Mouse (Mus musculus) midbrain, embryonic 13.5 days (tissue): ENCODE data around the gene Zc3h8. TPM values are rescaled to one million over a fixed set of nuclear protein-coding genes. Genes with fewer than 3 reads are reported as not detected.

Experiments
- ATAC-seq: fragments of 200-750 bp; cut with Nextera tagmentation; 2 replicates; pipeline ENCODE4 v1.8.0; 2017; ENCODE audit warnings: mild to moderate bottlenecking, moderate TSS enrichment, moderate library complexity
- H3K27ac ChIP-seq: fragments of 300-500 bp; sonication (generic); 2 replicates; pipeline ENCODE4 v1.5.1; 2015; ENCODE audit warnings: inconsistent platforms, mild to moderate bottlenecking, moderate library complexity
- H3K27me3 ChIP-seq: fragments of 300-500 bp; sonication (generic); 2 replicates; pipeline ENCODE4 v1.6.1; 2015; ENCODE audit warnings: mild to moderate bottlenecking, inconsistent platforms
- H3K36me3 ChIP-seq: fragments of 300-500 bp; sonication (generic); 2 replicates; pipeline ENCODE4 v1.6.1; 2015; ENCODE audit warnings: mild to moderate bottlenecking, inconsistent platforms
- H3K4me1 ChIP-seq: fragments of 300-500 bp; sonication (generic); replicated peaks from 2 replicates; pipeline ENCODE4 v1.6.1; 2015; ENCODE audit warnings: inconsistent platforms
- H3K4me2 ChIP-seq: fragments of 300-500 bp; sonication (generic); replicated peaks from 2 replicates; pipeline ENCODE4 v1.6.1; 2015; ENCODE audit warnings: moderate library complexity, mild to moderate bottlenecking, inconsistent platforms
- H3K4me3 ChIP-seq: fragments of 300-500 bp; sonication (generic); replicated peaks from 2 replicates; pipeline ENCODE4 v1.5.1; 2015; ENCODE audit warnings: mild to moderate bottlenecking, inconsistent platforms
- H3K9ac ChIP-seq: fragments of 300-500 bp; sonication (generic); replicated peaks from 2 replicates; pipeline ENCODE4 v1.6.1; 2015; ENCODE audit warnings: mild to moderate bottlenecking, inconsistent platforms
- H3K9me3 ChIP-seq: fragments of 300-500 bp; sonication (generic); 2 replicates; pipeline ENCODE4 v1.6.1; 2016; ENCODE audit warnings: mild to moderate bottlenecking, inconsistent platforms
- WGBS: fragments of 180-500 bp; shearing (Covaris S2); methylation state at CpG from one replicate; pipeline ENCODE4 v1.1.7; 2015; 5-methylcytosine and 5-hydroxymethylcytosine counted together
- microRNA-seq: library from miRNA; unstranded; fragments of <30 nt; microRNA quantifications from one replicate; pipeline ENCODE4, GENCODE M21; 2016
- polyA plus RNA-seq: library from polyadenylated mRNA; unstranded; fragments of >200 nt; fragmentation: Nextera tagmentation; extraction: Ambion mirVana; gene quantifications from 2 replicates; pipeline ENCODE4 v1.2.1, GENCODE M21; 2015

Gene Zc3h8
- polyA plus RNA-seq, 1 experiment from 2014 or later = 11.4 TPM

DNA sequence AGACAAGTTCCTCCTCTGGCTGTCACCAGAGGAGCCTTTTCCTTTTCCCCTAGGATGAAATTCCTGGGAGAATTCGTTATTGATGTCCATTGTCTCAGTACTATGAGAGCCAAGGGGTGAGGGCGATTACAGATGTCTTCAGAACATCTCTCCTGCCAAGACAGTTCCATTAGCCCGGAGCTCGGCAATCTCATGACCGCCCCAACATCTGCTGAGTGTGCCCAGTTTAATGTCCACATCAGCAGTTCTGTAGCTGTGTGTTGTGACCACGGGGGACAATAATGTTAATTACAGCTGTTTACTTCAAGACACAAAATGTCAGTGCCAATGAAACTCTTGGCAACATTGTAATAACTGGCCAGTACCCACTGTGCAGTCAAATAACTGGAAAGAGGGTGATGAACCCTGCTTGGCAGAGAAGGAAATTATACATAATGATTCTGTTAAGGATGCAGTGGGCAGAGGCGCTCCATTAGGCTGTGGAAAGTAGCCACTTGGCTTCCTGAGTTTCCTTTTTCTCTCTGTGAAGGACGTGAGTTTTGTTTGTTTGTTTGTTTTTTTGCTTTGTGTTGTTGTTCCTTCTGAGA is 58.6 kb downstream of the Zc3h8 start:
- Histone ChIP-seq H3K9me3 (no peaks in the 10 kb centered on the region), H3K4me3 (no peak overlapping the region), H3K27me3 (no peaks in the 10 kb centered on the region), H3K4me1 (no peaks in the 10 kb centered on the region), H3K9ac (no peak overlapping the region), H3K4me2 (no peak overlapping the region), H3K27ac (no peak overlapping the region), H3K36me3 (no peaks in the 10 kb centered on the region)
- ATAC-seq = no peak
- 83% methylated on average over 8 of the region's 8 CpGs for WGBS

DNA sequence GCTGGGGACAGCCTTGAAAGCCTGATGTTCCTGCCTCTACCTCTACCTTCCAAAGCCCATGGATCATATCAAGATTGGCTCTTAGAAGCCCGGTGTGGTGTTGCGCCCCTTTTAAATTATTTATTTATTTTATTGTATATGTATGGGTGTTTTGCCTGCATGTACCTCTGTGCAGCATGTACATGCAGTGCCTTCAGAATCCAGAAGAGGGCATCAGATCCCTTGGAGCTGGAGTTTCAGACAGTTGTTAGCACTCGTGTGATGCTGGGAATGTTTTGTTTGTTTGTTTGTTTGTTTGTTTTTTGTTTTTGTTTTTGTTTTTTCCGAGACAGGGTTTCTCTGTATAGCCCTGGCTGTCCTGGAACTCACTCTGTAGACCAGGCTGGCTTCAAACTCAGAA is 62.6 kb downstream of the Zc3h8 start:
- Histone ChIP-seq H3K27me3 (no peaks in the 10 kb centered on the region), H3K27ac (no peak overlapping the region), H3K9ac (no peak overlapping the region), H3K9me3 (no peaks in the 10 kb centered on the region), H3K4me3 (no peak overlapping the region), H3K4me2 (no peak overlapping the region), H3K36me3 (no peaks in the 10 kb centered on the region), H3K4me1 (no peaks in the 10 kb centered on the region)
- WGBS = 78% methylated on average over 4 of the region's 4 CpGs
- ATAC-seq = no peak

Small RNA genes within 50 kb of the gene (microRNA-seq; reads per million reads assigned to microRNA genes)
- gene Gm22859 = not detected

Other genes with a start within 250 kb of the Zc3h8 start
- 1.4 and 1.6 TPM in 2 replicates for gene Mertk, start 245.1 kb downstream of the Zc3h8 start, polyA plus RNA-seq
- gene Tmem87b, start 126.0 kb downstream of the Zc3h8 start, polyA plus RNA-seq = 37.6 and 38.3 TPM in 2 replicates
- 1.0 and 1.3 TPM in 2 replicates for gene Fbln7, start 81.1 kb downstream of the Zc3h8 start, polyA plus RNA-seq
- gene Zc3h6, start 23.3 kb upstream of the Zc3h8 start, polyA plus RNA-seq = 4.1 and 5.2 TPM in 2 replicates
- 23.3 and 26.6 TPM in 2 replicates for gene Gm10762, start 23.6 kb upstream of the Zc3h8 start, polyA plus RNA-seq
- 0.70 and 0.81 TPM in 2 replicates for gene Vinac1, start 104.1 kb upstream of the Zc3h8 start, polyA plus RNA-seq
- 21.3 and 23.6 TPM in 2 replicates for gene Ttl, start 121.9 kb upstream of the Zc3h8 start, polyA plus RNA-seq
- gene Polr1b, start 156.9 kb upstream of the Zc3h8 start, polyA plus RNA-seq = 18.3 and 20.2 TPM in 2 replicates
- 29.2 and 30.4 TPM in 2 replicates for gene Chchd5, start 185.6 kb upstream of the Zc3h8 start, polyA plus RNA-seq